Mouse (Mus musculus) lung, postnatal 0 days (tissue): ENCODE measurements at regions not wholly inside any gene's neighbourhood (a gene's known extent, or its start where the extent isn't known, plus 50 kb on each side); places are given as distances from the start of the nearest gene placed in this dataset.
A peak's percentile ranks its signal among the peaks of the same experiment; 100 is the strongest.

Experiments used
- ATAC-seq: fragments of 200-750 bp; cut with Nextera tagmentation; 2 replicates; pipeline ENCODE4 v1.8.0; 2017; ENCODE audit warnings: moderate library complexity
- DNase-seq: peaks from one replicate; pipeline ENCODE4 v3.0.0-alpha.2; 2016; ENCODE audit warnings: low spot score
- H3K27ac ChIP-seq: fragments of 300-500 bp; sonication (generic); 2 replicates; pipeline ENCODE4 v1.5.1; 2014; ENCODE audit warnings: antibody characterized with exemption, mild to moderate bottlenecking, low read length, mixed read lengths
- H3K27me3 ChIP-seq: fragments of 300-500 bp; sonication (generic); replicated peaks from 2 replicates; pipeline ENCODE4 v1.6.1; 2014; ENCODE audit warnings: low read length, mixed read lengths; ENCODE audit not compliant: insufficient read depth
- H3K36me3 ChIP-seq: fragments of 300-500 bp; sonication (generic); 2 replicates; pipeline ENCODE4 v1.6.1; 2014; ENCODE audit warnings: low read length, mixed read lengths; ENCODE audit not compliant: insufficient read depth
- H3K4me1 ChIP-seq: fragments of 300-500 bp; sonication (generic); 2 replicates; pipeline ENCODE4 v1.6.1; 2014; ENCODE audit warnings: antibody characterized with exemption, low read depth, low read length, mixed read lengths; ENCODE audit not compliant: insufficient read depth
- H3K4me2 ChIP-seq: fragments of 300-500 bp; sonication (generic); replicated peaks from 2 replicates; pipeline ENCODE4 v1.6.1; 2014; ENCODE audit warnings: low read depth, mild to moderate bottlenecking, low read length, moderate library complexity, mixed read lengths
- H3K4me3 ChIP-seq: fragments of 300-500 bp; sonication (generic); 2 replicates; pipeline ENCODE4 v1.5.1; 2014; ENCODE audit warnings: low read depth, low read length
- H3K9ac ChIP-seq: fragments of 300-500 bp; sonication (generic); replicated peaks from 2 replicates; pipeline ENCODE4 v1.6.1; 2014; ENCODE audit warnings: low read depth, mild to moderate bottlenecking
- H3K9me3 ChIP-seq: fragments of 300-500 bp; sonication (generic); 2 replicates; pipeline ENCODE4 v1.6.1; 2016; ENCODE audit warnings: low read length, mixed read lengths
- CTCF ChIP-seq: IDR thresholded peaks from 2 replicates; pipeline ENCODE4 v1.5.1; 2016; ENCODE audit warnings: antibody characterized with exemption, mild to moderate bottlenecking
- EP300 ChIP-seq: IDR thresholded peaks from 2 replicates; pipeline ENCODE4 v1.6.1; 2016; ENCODE audit warnings: antibody characterized with exemption, mild to moderate bottlenecking, control low read depth
- WGBS: fragments of 180-500 bp; shearing (Covaris S2); extraction: QIAGEN DNeasy Blood & Tissue Kit; methylation state at CpG from one replicate; pipeline ENCODE4 v1.1.7; 2014; 5-methylcytosine and 5-hydroxymethylcytosine counted together

GRCm38 (mm10) chr2:133614672-133615071, 62.7 kb downstream of the Bmp2 start:
- WGBS: 18% methylated on average over 4 of the region's 4 CpGs
- no peak for ATAC-seq
- no peak overlapping the region for H3K4me2 ChIP-seq
- no peaks in the 10 kb centered on the region for H3K27me3 ChIP-seq
- H3K4me3 ChIP-seq: no peak overlapping the region
- TF ChIP-seq EP300: no peak
- peak; percentile 83 for TF ChIP-seq CTCF
- no peaks in the 10 kb centered on the region for H3K36me3 ChIP-seq
- H3K4me1 ChIP-seq: no peaks in the 10 kb centered on the region
- no peaks in the 10 kb centered on the region for H3K9me3 ChIP-seq
- H3K27ac ChIP-seq: no peak overlapping the region
- DNase-seq: peak; percentile 49
- H3K9ac ChIP-seq: no peak overlapping the region

DNA sequence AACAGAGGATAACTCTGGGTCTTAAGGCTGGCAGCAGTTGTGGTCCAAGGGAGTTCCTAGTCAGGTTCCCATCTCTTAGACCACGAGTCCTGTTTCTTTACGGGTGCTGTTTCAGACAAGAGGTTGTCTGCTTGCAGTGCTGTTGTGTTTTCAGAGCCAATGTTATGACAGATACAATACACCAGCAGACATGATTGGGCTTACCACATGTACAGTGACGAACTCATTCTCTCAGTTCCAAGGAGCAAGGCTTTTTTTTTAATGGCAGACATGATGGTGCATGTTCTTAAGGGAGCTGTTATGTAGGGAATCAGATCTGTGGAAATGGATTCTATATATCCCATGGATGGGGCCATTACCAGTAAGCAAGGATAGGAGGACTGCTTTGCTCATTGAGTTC, 63.3 kb downstream of the Bmp2 start:
- TF ChIP-seq EP300: no peak
- no peak for TF ChIP-seq CTCF
- WGBS: 72% methylated on average over 3 of the region's 3 CpGs
- DNase-seq (no peak), ATAC-seq (no peak)
- Histone ChIP-seq H3K4me1 (no peaks in the 10 kb centered on the region), H3K27ac (no peak overlapping the region), H3K27me3 (no peaks in the 10 kb centered on the region), H3K9me3 (no peaks in the 10 kb centered on the region), H3K36me3 (no peaks in the 10 kb centered on the region), H3K9ac (no peak overlapping the region), H3K4me3 (no peak overlapping the region), H3K4me2 (no peak overlapping the region)

- H3K27me3 ChIP-seq: no peaks in the 10 kb centered on the region
- no peak overlapping the region for H3K27ac ChIP-seq
- no peaks in the 10 kb centered on the region for H3K9me3 ChIP-seq
- no peak for TF ChIP-seq CTCF
- no peak for TF ChIP-seq EP300
- H3K9ac ChIP-seq: no peak overlapping the region
- H3K4me2 ChIP-seq: no peak overlapping the region
- ATAC-seq (no peak), DNase-seq (no peak)
- WGBS: 38% methylated on average over 3 of the region's 3 CpGs
- no peaks in the 10 kb centered on the region for H3K36me3 ChIP-seq
- no peaks in the 10 kb centered on the region for H3K4me1 ChIP-seq
- no peak overlapping the region for H3K4me3 ChIP-seq
Observed at GRCm38 (mm10) chr2:133617317-133617835, 65.4 kb downstream of the Bmp2 start.

GRCm38 (mm10) chr2:133622523-133622922, 70.6 kb downstream of the Bmp2 start:
- WGBS: 14% methylated on average over 2 of the region's 2 CpGs
- H3K4me2 ChIP-seq: no peak overlapping the region
- H3K4me1 ChIP-seq: no peaks in the 10 kb centered on the region
- H3K27me3 ChIP-seq: no peaks in the 10 kb centered on the region
- no peaks in the 10 kb centered on the region for H3K9me3 ChIP-seq
- no peak for TF ChIP-seq CTCF
- no peak for TF ChIP-seq EP300
- no peaks in the 10 kb centered on the region for H3K36me3 ChIP-seq
- H3K27ac ChIP-seq: no peak overlapping the region
- no peak overlapping the region for H3K9ac ChIP-seq
- ATAC-seq (no peak), DNase-seq (no peak)
- no peak overlapping the region for H3K4me3 ChIP-seq

- peak; percentile 35 for DNase-seq
- 9% methylated on average over 2 of the region's 2 CpGs for WGBS
- Histone ChIP-seq H3K27ac (no peak overlapping the region), H3K27me3 (no peaks in the 10 kb centered on the region), H3K4me3 (no peak overlapping the region), H3K9me3 (no peaks in the 10 kb centered on the region), H3K4me1 (no peaks in the 10 kb centered on the region), H3K4me2 (no peak overlapping the region), H3K36me3 (no peaks in the 10 kb centered on the region), H3K9ac (no peak overlapping the region)
- no peak for ATAC-seq
- TF ChIP-seq CTCF (no peak), EP300 (no peak)
Observed at GRCm38 (mm10) chr2:133625542-133625941, 73.6 kb downstream of the Bmp2 start.

GRCm38 (mm10) chr2:133628874-133629273, 76.9 kb downstream of the Bmp2 start:
- Histone ChIP-seq H3K9me3 (no peaks in the 10 kb centered on the region), H3K27ac (no peak overlapping the region), H3K27me3 (no peaks in the 10 kb centered on the region), H3K4me3 (no peak overlapping the region), H3K4me1 (no peaks in the 10 kb centered on the region), H3K36me3 (no peaks in the 10 kb centered on the region), H3K9ac (no peak overlapping the region), H3K4me2 (no peak overlapping the region)
- TF ChIP-seq CTCF: no peak
- no peak for TF ChIP-seq EP300
- DNase-seq (no peak), ATAC-seq (no peak)
- WGBS: 78% methylated on average over 6 of the region's 6 CpGs

GRCm38 (mm10) chr2:133635434-133635833, 83.5 kb downstream of the Bmp2 start:
- H3K4me2 ChIP-seq: no peak overlapping the region
- H3K36me3 ChIP-seq: no peaks in the 10 kb centered on the region
- H3K9me3 ChIP-seq: no peaks in the 10 kb centered on the region
- no peak overlapping the region for H3K9ac ChIP-seq
- H3K4me1 ChIP-seq: no peaks in the 10 kb centered on the region
- DNase-seq (peak; percentile 40), ATAC-seq (peak; percentile 61)
- H3K27ac ChIP-seq: no peak overlapping the region
- 8% methylated on average over 1 of the region's 1 CpGs for WGBS
- H3K4me3 ChIP-seq: no peak overlapping the region
- no peak for TF ChIP-seq CTCF
- TF ChIP-seq EP300: no peak
- no peaks in the 10 kb centered on the region for H3K27me3 ChIP-seq
